Comparison of ENCODE assay signal across 9 mouse cellular contexts in genomic region chr7:135860741-135861408, GRCm38 (mm10).
DNase-seq lines count a peak whose midpoint lies in the region; ATAC-seq and TF ChIP-seq lines count a peak whose summit lies in the region.
"Had no signal": no experiment of that assay in that cellular context is flagged by ENCODE, and none has a peak within 500 bp of the region (broad histone marks: within the 10 kb centered on the region; RNA-seq: fewer than 3 reads in every experiment).

No protein-coding gene starts in this region.

- H3K4me3 ChIP-seq in heart, embryonic 10.5 days = no peak overlapping the region
- no peak overlapping the region for H3K4me3 ChIP-seq in embryonic facial prominence, embryonic 11.5 days (ENCODE audit: low read depth, low read length)
- no peak overlapping the region for H3K4me3 ChIP-seq in midbrain, postnatal 0 days (ENCODE audit: low read depth, low read length)

- no peak for ATAC-seq in embryonic facial prominence, embryonic 11.5 days (replicated peaks; ENCODE audit: insufficient number of reproducible peaks, low FRiP score, low TSS enrichment, low read depth)
- no peak for ATAC-seq in midbrain, postnatal 0 days (ENCODE audit: low FRiP score)

- no peak overlapping the region for H3K27ac ChIP-seq in heart, embryonic 10.5 days
- peak overlapping the region; percentile 30; the same call in 1 of the 2 replicates for H3K27ac ChIP-seq in embryonic facial prominence, embryonic 11.5 days (replicated peaks; ENCODE audit: low read depth, low read length)
- no peak overlapping the region for H3K27ac ChIP-seq in midbrain, postnatal 0 days (ENCODE audit: low read depth, low read length)
- H3K27ac ChIP-seq: macrophage had no signal

- H3K4me1 ChIP-seq in heart, embryonic 10.5 days = peaks cover 28% of the 10 kb centered on the region
- H3K4me1 ChIP-seq in embryonic facial prominence, embryonic 11.5 days (ENCODE audit: control insufficient read depth, insufficient read depth, low read length) = peaks cover 13% of the 10 kb centered on the region
- H3K4me1 ChIP-seq in midbrain, postnatal 0 days (ENCODE audit: insufficient read depth, low read length) = peaks cover 7% of the 10 kb centered on the region; the same call in 1 of the 2 replicates

- peaks cover 11% of the 10 kb centered on the region for H3K27me3 ChIP-seq in heart, embryonic 10.5 days (ENCODE audit: insufficient read depth, poor library complexity, severe bottlenecking)
- no peaks in the 10 kb centered on the region for H3K27me3 ChIP-seq in embryonic facial prominence, embryonic 11.5 days (ENCODE audit: control insufficient read depth, insufficient read depth, low read length)
- no peaks in the 10 kb centered on the region for H3K27me3 ChIP-seq in midbrain, postnatal 0 days (ENCODE audit: insufficient read depth, low read length)

- H3K4me2 ChIP-seq in embryonic facial prominence, embryonic 11.5 days (ENCODE audit: low read depth, low read length) = no peak overlapping the region
- no peak overlapping the region for H3K4me2 ChIP-seq in midbrain, postnatal 0 days (ENCODE audit: low read depth, low read length, poor library complexity, severe bottlenecking)

- no peaks in the 10 kb centered on the region for H3K9me3 ChIP-seq in heart, embryonic 10.5 days
- no peaks in the 10 kb centered on the region for H3K9me3 ChIP-seq in embryonic facial prominence, embryonic 11.5 days (replicated peaks; ENCODE audit: control insufficient read depth, low read length)
- no peaks in the 10 kb centered on the region for H3K9me3 ChIP-seq in midbrain, postnatal 0 days (ENCODE audit: low read length)

- whole genome bisulfite sequencing in heart, embryonic 10.5 days = 61% methylated on average over 14 of the region's 14 CpGs
- WGBS in embryonic facial prominence, embryonic 11.5 days = 26% methylated on average over 14 of the region's 14 CpGs
- 75% methylated on average over 14 of the region's 14 CpGs for WGBS in midbrain, postnatal 0 days

- no peak for TF ChIP-seq CTCF in midbrain, postnatal 0 days (IDR thresholded peaks at IDR 0.05)

- peak; percentile 63 to 64 for DNase-seq in heart, adult 18-20 months
- no peak for DNase-seq in heart, embryonic 10.5 days (ENCODE audit: low spot score)
- DNase-seq in embryonic facial prominence, embryonic 11.5 days (ENCODE audit: low spot score) = peak; percentile 82
- peak; percentile 7 for DNase-seq in kidney, adult 11 months
- DNase-seq in lung, postnatal 14 days = peak; percentile 10
- DNase-seq in frontal cortex, adult 2 months (ENCODE audit: extremely low spot score in 1 of 2, low spot score in 1 of 2) = no peak
- no peak for DNase-seq in left cerebral cortex, adult 8-10 months (ENCODE audit: low spot score in 2 of 2)
- DNase-seq in midbrain, postnatal 0 days (ENCODE audit: low spot score) = no peak

- H3K36me3 ChIP-seq in heart, embryonic 10.5 days = no peaks in the 10 kb centered on the region
- no peaks in the 10 kb centered on the region for H3K36me3 ChIP-seq in embryonic facial prominence, embryonic 11.5 days (replicated peaks; ENCODE audit: control insufficient read depth, insufficient read depth, low read depth, low read length)
- H3K36me3 ChIP-seq in midbrain, postnatal 0 days (ENCODE audit: insufficient read depth, low read length) = no peaks in the 10 kb centered on the region

- no peak overlapping the region for H3K9ac ChIP-seq in embryonic facial prominence, embryonic 11.5 days (replicated peaks; ENCODE audit: low read length)
- H3K9ac ChIP-seq in midbrain, postnatal 0 days (replicated peaks; ENCODE audit: low read length, poor library complexity, severe bottlenecking) = no peak overlapping the region

Comparison
In these comparisons a context has a peak if more than half of its experiments do, and no peak if none do; other contexts are left out.
1. DNase-seq: peak in heart, adult 18-20 months (2 of 2), embryonic facial prominence, embryonic 11.5 days (single experiment), kidney, adult 11 months (single experiment) and lung, postnatal 14 days (single experiment); none in heart, embryonic 10.5 days (single experiment), frontal cortex, adult 2 months (0 of 2), left cerebral cortex, adult 8-10 months (0 of 2) and midbrain, postnatal 0 days (single experiment).